Mouse (Mus musculus) left cerebral cortex, postnatal 14 days (tissue): ENCODE results near the gene Susd2. TPM values are rescaled to one million over a fixed set of nuclear protein-coding genes. Genes with fewer than 3 reads are reported as not detected.

Source experiments
- DNase-seq, 2 experiments: peaks; one replicate each; pipeline ENCODE4 v3.0.0; 2021 to 2022; ENCODE audit warnings: low spot score in 2 of 2, mixed read lengths in 1 of 2
- intact Hi-C: fragments of 180-260 bp; cut with DNase I; formaldehyde crosslinking; loops from one replicate; pipeline ENCODE4 v1.15.1; 2025
- total RNA-seq, 2 experiments: library from RNA; stranded (reverse); gene quantifications; 2 replicates each; pipeline ENCODE4 v1.2.3; 2021

Susd2 gene
- total RNA-seq, 2 experiments from 2014 or later, result 4.3 to 4.8 TPM

DNA sequence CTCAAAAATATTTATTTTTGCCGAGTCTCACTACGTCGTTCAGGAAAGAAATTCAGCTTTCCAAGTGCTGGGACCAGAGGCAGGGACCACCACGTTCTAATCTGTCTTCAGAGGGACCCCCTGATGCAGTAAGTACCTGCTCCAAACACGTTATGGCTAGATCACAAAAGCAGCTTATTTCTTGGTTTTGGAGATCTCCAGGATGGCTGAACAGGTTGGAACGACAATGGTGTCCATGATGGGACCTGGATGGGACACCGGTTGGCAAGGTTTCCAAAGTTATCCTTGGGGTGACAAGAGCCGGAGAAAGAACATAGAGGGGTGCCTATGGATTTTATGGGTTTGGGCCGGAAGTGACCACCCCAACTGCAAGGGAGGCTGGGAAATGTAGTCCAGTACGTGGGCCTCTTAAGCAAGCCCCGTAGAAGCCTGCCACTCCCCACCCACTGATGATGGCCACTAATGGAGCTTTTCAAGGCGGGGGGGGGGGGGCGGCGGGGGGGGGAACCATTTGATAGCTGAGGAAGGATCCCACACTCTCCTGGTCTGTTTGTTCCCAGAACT lies 10.2 kb downstream of the Susd2 start:
- no peak for DNase-seq
- intact Hi-C loops, result loop anchor here (2.0 kb wide), 1 partner anchor 47 kb away; no protein-coding TSS in a partner anchor

DNA sequence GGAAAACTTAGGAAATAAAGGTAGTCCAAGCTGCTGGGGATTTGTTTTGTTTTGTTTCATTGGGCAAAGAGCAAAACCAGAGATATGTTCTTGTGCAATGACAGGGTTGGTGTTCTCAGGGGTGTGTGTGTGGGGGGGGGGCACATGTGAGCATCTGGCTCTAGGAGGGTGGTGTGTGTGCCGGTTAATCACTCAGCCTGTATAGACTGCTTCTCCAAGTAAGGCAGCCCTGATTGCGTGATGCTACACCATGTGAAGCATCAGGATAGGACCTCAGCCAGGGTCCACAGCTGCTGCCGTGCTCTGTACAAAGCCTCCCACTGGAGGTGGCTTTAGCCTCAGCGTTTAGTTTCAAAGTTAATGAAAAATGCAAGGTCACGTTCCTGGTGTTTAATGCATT lies 10.8 kb downstream of the Susd2 start:
- DNase-seq, result no peak
- intact Hi-C loops, result no loop called here

- intact Hi-C loops, result no loop called here
- peak in 1 of 2 experiments; percentile 75 for DNase-seq
Measured at GRCm38 (mm10) chr10:75632633-75633032, 11.2 kb downstream of the Susd2 start.

DNA sequence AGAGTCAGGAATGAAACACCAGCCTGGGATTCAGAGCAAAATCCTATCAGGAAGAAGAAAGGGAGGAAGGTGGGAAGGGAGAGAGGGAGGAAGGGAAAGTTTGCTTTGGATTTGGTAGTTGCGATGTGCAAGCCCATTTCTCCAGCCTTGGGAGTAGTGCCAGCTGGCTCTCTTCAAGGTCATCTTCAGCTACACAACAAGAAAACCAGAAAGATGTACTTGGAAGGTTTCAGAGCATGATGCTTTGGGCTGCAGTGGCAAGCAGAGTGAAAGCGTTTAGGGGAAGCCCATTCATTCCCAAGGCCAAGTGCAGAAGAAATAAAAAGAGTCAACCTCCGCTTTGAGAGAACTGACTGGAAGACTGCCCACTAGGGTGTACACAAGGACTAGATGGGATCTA lies 16.3 kb downstream of the Susd2 start:
- intact Hi-C loops, result no loop called here
- DNase-seq, result no peak

GRCm38 (mm10) chr10:75626991-75627390 lies 16.8 kb downstream of the Susd2 start:
- intact Hi-C loops, result no loop called here
- DNase-seq, result no peak

GRCm38 (mm10) chr10:75625920-75626319 lies 17.9 kb downstream of the Susd2 start:
- intact Hi-C loops, result no loop called here
- no peak for DNase-seq

- DNase-seq, result no peak
- intact Hi-C loops, result no loop called here
Measured at GRCm38 (mm10) chr10:75620818-75621217, 23.0 kb downstream of the Susd2 start.

DNA sequence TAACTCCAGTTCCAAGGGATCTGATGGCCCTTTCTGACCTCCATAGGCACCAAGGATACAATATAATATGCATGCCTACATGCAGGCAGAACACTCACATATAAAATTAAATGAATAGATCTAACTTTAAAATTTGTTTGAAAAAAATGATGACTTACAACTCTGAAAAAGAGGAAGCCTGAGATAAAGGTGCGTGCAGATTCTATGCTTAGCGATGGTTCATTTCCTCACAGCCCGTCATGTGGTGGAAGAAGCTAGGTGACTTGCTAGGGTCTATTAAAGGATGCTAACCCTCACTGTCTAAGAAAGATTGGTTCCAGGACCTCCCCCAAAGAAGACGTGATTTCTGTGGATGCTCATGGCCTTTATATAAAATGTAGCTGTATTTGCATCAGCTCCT lies 27.8 kb downstream of the Susd2 start:
- no peak for DNase-seq
- intact Hi-C loops, result no loop called here

GRCm38 (mm10) chr10:75610486-75610885 lies 33.3 kb downstream of the Susd2 start:
- intact Hi-C loops, result no loop called here
- no peak for DNase-seq

DNA sequence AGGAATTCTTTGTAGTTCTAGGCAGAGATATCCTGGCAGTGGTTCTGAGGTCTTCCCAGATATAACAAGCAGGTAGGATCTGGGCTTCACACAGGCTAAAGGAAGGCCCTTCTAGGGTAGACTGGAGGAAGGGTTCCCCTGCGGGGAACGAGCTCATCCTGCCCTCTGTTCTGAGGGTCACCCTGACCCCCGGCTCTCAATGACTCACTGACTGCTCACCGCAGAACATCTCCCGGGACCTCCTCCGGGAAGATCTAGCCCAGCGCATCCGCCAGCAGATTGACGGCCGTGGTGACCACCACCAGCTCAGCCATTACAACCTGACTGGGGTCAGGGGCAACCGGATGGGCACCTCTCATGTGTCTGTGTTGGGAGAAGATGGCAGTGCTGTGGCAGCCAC lies 34.8 kb downstream of the Susd2 start:
- no peak for DNase-seq
- intact Hi-C loops, result no loop called here

DNA sequence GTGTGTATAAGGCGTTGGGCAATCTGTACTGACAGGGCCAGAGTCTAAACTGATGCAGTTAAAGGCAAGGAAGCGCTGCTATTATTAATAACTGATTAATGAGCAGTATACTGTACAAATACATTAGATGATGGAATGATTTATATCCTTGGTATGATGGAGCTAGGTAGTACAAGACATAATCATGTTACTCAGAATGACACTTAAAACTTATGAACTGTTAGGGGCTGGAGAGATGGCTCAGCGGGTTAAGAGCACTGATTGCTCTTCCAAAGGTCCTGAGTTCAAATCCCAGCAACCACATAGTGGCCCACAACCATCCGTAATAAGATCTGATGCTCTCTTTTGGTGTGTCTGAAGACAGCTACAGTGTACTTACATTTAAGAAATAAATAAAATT lies 36.6 kb downstream of the Susd2 start:
- no peak for DNase-seq
- intact Hi-C loops, result no loop called here

DNA sequence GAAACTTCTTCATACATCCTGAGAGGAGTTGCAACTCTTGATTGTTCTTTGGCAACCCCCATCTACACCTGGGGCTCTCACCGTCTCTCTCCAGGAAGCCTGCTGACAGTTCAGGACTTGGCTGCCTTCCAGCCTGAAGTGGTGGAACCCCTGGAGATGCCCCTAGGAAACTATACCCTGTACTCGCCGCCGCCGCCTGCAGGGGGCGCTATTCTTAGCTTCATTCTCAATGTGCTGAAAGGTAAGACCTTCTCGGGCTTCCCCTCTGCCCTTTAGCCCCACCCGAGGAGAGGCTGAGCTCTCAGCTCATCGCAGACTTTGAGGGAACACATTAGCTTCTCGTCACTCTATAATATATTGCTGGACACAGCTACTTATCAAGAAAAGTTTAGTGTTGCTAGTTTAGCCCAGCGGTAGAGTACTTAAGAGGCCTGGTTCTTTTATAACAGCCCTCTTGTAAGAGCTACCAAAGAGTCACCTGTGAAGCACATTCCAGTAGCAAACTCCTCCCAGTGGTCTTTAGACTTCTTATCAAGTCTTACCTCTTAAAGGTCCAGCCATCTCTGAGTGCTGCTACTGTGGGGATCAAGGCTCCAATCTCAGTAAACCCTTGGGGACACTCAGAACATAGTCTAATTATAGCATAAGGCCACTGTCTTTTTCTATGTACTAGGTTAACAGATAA lies 38.5 kb downstream of the Susd2 start:
- no peak for DNase-seq
- intact Hi-C loops, result no loop called here

DNA sequence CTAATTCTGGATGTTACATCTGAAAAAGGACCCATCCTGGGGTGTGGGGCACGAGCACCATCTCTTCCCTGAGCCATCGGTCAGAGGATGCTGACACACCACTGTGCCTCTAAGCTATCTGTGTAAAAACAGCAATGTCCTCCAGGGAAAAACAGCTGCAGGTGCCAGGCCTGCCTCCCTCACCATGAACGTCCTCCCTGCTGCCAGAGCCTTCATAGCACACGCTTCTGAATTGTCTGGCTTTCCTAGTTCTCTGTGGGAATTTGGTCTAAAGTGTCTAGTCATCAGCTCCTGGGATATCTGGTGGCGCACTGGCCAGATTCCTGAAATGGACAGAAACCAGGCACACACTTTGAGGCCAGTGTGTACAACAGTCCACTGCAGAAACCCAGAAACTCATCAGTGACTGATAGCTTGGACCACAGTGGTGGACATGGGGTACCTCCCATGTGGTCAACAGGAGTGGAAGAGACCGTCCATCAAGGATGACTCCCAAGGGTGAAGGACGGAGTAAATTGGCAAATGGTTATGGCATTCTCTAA lies 43.5 kb downstream of the Susd2 start:
- no peak for DNase-seq
- intact Hi-C loops, result no loop called here

GRCm38 (mm10) chr10:75595981-75596380 lies 47.8 kb downstream of the Susd2 start:
- DNase-seq, result no peak
- intact Hi-C loops, result no loop called here

DNA sequence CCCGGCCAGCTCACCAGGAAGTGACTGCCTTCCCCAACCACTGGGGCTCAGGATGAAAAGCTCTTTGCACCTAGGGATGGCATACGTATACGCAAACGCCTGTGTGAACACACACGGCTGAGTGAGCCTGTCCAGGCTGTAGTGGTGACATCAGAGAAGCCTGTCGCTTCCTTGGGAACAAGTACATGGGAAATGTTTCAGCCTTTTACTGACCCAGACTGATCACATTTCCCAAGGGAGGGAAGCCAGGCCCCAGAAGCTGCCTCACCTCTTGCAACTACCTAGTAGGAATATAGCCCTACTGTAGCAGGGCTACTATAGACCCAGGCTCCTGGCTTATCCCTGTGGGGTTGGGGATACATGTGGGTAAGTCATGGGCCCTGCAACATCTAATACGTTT lies 51.2 kb downstream of the Susd2 start:
- intact Hi-C loops, result no loop called here
- DNase-seq, result no peak

- peak; percentile 20 to 24 for DNase-seq
- intact Hi-C loops, result no loop called here
Measured at GRCm38 (mm10) chr10:75591211-75591894, 52.5 kb downstream of the Susd2 start.

DNA sequence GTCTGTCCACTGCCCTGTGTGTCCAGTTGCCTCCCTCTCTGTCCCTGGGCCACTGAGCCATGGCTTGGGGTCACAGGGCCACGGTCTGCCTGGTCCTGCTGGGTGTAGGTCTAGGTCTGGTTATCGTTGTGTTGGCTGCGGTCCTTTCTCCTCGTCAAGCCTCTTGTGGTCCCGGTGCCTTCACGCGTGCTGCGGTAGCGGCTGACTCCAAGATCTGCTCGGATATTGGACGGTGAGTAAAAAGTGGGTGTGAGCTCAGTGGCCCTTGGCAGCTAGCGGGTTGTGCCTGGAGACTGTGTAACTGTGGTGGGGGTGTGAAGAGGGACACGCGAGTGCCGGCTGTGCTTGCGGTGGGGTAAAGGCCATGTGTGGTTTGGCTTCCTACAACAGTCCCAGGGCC lies 54.2 kb downstream of the Susd2 start:
- no peak for DNase-seq
- intact Hi-C loops, result loop anchor here (5.0 to 10.0 kb wide), 3 partner anchors 115 to 363 kb away; partner anchors contain the start of gene Gm5134

DNA sequence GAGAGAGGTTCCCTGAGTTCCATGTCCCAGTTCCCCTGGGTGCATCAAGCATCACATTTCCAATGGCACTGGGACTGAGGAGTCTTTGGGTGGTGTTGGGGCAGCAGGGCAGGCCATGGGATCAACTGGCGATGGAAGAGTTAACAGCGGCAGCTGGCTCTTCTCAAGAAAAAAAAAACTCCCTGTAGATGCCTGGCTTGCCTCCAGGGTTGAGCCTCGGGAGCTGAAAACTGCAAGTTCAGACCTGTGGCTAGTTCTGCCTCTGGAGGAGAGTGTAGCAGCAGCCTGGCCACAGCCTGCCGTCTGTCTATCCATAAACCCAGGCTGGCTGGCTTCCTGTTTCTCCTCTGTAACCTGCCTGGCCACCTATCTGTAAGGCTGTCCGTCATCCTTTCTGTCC lies 54.7 kb downstream of the Susd2 start, which contains the start of gene Ggt5:
Gene Ggt5 (plus strand): TSS at position 212 of the 400 bp plus-strand sequence.
- DNase-seq, result peak; percentile 25 to 40

DNA sequence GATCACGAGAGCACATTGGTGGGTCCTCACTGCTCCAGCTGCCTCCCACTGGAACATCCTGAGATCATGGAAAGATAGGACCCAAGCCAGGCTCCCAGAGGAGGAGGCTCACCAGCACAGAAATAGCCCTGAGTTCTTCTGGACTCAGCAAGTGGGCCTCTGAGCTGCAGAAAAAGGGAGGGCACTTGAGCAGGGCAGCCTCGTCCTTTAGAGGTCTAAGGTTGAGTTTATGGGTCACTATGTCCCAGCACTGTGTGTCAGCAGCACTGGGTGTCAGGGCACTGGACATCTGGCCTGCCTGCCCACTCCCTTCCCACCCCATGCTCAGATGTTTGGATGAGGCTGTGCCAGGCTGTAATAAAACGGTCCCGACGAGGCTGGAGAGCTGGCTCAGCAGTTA lies 55.5 kb downstream of the Susd2 start:
- intact Hi-C loops, result loop anchor here (5.0 to 10.0 kb wide), 3 partner anchors 116 to 364 kb away; partner anchors contain the start of gene Gm5134
- DNase-seq, result no peak

More for the DNA sequence above, 54.7 kb downstream of the Susd2 start, which contains the start of gene Ggt5:
- intact Hi-C loops, result loop anchor here (5.0 to 10.0 kb wide), 3 partner anchors 116 to 363 kb away; partner anchors contain the start of gene Gm5134

DNA sequence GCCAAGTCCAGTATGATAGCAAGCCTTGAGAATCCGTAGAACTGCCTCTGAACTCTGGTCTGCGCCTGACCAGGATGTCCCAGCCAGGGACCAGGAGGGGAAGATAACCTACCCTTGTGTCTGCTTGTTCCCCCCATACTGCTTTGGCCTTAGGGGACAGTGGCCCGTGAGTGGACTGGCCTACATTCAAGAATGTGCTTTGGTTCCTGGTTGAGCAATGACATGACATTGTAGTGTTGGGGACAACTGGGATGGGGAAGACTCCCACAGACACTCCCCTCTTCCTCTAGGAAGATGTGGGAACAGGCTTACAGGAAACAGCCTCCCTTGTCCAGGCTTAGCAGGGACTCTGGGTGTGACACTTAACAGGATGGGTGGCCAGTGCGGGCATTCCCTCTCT lies 56.0 kb downstream of the Susd2 start:
- intact Hi-C loops, result loop anchor here (2.0 to 10.0 kb wide), 4 partner anchors 47 to 365 kb away; partner anchors contain the start of gene Gm5134
- DNase-seq, result no peak
